Mouse (Mus musculus) embryo, embryonic 10.5 days (tissue): ENCODE measurements around the gene Arhgdib.
"Not testable (repeated sequence)": the region's sequence is repeated elsewhere in the genome, so short reads cannot be mapped to it uniquely, and the experiment has no call there.

Source experiments
- DNase-seq: peaks from one replicate; pipeline ENCODE4 v3.0.0-alpha.2; 2015; ENCODE audit warnings: low spot score

The Arhgdib gene

GRCm38 (mm10) chr6:136889067-136889466 lies 52.6 kb downstream of the Arhgdib start:
- no peak for DNase-seq

DNA sequence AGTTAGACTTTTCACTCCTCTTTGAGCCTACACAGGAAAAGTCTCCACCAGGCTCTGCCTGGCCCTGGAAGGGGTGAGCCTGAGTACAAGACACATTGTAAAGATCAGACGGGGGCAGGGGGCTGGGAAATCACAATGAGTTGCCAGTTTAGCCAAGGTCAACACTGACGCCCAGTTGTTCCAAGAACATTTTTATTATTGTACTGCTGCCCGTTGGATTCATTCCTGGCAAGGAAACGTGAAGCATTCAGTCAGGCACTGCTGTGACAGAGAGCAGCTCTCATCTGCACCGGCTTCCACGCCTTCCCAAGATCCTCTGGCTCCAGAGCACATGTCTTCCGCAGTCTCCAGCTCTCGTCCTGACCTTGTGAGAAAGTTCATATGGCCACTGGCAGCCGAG lies 53.8 kb downstream of the Arhgdib start:
- no peak for DNase-seq

- DNase-seq, result not testable (repeated sequence)
Measured at GRCm38 (mm10) chr6:136884766-136885165, 56.9 kb downstream of the Arhgdib start.

DNA sequence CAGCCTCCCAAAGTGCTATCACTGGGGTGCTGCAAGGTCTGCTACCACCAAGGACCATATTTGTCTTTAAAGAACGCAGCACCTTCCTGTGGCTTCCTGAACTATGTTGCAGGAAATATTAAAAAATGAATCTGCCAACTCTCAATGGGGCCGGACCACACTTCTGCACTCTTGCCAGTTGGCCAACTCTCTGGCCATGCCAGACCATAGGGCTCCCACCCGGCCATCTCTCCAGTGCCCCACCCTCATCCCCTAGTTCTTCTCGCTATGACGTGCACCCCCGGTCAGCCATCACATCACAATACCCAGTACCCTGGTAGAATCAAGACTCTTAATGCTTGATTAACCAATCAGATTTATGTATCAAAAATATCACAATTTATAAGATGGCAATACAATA lies 57.7 kb downstream of the Arhgdib start:
- no peak for DNase-seq

- no peak for DNase-seq
Measured at GRCm38 (mm10) chr6:136883431-136883915, 58.2 kb downstream of the Arhgdib start.

DNA sequence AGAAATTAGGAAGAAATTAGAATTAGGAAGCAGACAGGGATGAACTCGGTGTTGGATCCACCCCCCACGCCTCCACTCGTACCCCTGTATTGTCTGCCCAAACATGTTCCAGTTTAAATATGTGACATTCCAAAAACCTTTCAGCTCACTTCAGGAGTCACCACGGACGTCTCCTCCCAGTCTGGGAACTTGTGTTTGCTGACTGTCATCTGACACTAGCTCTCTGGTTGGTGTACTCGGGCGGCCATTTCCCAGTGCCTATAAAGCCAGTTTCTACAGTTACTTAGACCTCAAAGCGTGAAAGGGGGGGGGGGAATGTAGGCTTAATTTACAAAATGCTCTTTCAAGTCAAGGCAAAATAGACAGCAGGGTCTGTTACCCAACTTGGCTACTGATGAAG lies 60.0 kb downstream of the Arhgdib start:
- no peak for DNase-seq

GRCm38 (mm10) chr6:136875670-136876069 lies 66.0 kb downstream of the Arhgdib start, which contains the start of gene Mgp:
Mgp (minus strand) TSS chr6:136875823.
- peak; percentile 42 for DNase-seq

GRCm38 (mm10) chr6:136874599-136874998 lies 67.1 kb downstream of the Arhgdib start:
- DNase-seq, result no peak
